Mouse (Mus musculus) retina, postnatal 1 day (tissue): ENCODE measurements around the gene Tnn.

Source experiments
- DNase-seq: peaks from one replicate; pipeline ENCODE4 v3.0.0-alpha.2; 2012

Gene Tnn

DNA sequence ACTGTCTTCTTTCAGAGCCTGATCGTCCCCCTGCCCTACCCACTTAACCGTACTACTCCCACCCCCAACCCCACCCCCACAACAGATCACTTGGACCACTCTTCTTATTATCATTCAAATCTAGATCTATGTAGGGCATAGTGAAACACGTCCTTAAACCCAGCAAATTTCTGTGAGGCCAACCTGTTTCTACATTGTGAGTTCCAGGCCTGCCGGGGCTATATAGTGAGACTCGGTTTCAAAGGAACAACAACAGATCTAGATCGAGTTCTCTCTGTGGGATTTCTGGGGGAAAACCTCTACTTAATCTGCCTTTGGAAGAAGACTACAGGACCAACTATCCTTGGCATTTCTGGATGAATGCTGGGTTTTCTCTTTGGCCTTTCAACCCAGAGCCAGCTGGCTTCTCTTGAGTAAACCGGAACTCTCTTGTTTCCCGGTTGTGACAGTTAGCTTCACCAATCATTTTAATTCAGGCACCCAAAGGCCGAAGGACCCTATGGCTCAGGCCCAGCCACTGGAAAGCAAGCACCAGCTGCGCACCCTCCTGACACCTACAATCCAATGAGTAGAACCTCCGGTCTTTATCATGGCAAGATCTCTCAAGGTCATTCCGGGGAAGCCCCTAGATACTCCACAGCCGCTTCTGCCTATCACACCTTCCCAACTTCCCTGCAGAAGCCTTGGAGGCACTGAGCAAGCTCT lies 110.0 kb downstream of the Tnn start:
- no peak for DNase-seq

DNA sequence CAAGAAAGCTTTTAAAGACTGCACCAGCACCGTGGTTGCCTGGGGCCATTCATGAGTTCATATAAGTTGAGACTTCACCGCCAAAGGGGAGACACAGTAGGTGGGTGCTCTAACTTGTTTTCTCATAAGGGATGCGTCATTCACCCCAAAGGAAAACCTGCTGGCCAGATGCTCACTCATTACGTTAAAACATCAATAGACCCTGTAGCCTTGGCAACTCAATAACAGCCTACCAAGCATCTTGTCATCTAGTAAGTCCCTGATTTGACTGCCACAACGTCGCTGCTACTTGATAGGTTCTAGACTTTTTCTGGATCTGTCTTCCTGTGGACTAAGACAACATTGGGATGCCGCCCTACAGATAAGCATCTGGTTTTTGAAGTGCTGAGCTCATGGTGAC lies 111.0 kb downstream of the Tnn start:
- no peak for DNase-seq

DNA sequence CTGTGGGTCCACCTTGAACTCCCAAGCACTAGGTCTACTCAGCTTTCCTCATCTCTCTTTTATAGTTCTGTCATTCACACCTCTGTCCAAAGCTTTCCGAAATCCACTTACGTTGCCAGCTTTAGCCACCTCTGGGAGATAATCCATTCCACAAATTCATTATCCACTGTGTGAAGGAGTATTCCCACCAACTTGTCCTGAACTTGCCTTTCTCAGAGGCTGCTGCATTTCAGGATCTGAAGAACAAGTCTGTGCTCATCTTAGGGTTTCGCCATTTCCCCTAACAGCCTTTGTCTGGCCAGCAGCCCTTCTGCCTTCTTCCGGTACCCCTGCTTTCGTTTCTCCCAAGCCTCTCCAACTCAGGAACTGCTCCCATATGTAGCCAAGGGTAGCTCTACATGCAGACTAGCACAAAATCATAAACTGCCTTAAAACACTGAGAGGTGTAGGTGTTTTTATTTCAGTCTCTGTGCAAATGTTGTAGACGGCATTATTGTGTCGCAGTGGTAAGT lies 112.1 kb downstream of the Tnn start:
- DNase-seq = no peak

DNA sequence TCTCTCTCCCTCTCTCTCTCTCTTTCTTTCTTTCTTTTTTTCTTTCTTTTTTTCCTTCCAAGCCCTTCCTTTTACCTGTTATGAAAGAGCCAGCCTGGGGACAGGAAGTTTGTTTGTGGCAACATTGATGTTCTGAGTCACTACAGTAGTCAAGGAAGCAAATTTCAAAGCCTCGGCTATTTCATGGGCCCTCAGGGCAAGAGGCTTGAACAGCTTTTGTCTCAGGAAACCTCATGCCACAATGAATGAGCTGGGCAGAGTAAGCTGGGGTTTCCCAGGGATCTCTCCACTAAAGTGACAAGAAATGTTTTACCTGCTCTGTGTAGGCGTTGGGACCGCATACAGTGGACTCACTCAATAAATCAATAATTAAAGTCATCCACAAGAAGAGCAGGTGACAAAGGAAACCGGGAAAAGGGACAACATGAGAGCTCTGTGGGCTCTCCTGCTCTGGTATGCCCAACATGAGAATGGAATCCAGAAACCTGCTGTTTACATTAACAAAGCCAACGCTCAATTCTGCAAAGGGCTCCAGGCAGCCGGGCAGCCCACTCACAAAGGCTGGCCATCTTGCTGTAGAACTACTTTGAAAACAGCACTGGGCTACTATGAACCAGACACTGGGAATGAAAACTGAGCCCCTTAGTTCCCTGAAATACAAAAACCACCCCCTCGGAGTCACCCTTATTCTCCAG lies 113.3 kb downstream of the Tnn start:
- DNase-seq = no peak

DNA sequence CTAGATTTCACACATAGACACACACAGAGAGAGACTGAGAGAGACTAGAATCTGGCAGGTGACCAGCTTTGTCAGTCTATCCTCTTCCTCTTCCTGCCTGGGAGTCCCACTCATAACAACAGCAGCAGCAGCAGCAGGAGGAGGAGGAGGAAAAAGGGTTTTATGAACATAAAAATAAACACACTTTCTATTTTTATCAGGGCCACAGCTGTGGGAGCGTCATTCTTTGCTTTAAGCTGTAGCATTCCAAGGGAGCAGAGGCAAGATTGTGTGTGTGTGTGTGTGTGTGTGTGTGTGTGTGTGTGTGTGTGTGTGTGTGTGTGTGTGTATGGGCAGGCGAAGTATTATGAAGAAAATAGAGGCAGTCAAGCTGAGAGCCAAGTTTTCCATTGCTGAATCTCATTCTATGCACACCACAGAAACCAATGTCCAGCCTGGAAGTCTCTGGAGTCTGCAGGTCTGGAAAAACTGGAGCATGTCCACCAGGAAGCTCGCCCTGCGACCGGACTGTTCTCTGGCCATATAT lies 116.3 kb downstream of the Tnn start:
- DNase-seq = no peak

DNA sequence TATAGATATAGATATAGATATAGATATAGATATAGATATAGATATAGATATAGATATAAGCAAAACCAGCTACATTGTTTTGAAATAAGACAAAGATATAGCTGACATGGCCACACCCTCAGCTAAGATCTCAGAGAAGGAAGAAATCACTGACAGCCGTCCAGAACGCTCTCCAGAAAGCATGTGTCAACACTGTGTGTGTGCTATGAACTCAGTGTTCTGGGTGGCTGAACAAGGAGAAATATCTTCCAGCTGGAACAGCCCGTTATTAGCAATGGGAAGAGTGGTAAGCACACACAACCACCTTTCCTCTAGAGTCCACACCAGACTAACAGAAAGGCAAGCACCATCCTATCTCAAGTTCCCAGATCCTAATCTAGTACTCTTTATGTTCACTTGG lies 117.8 kb downstream of the Tnn start:
- DNase-seq = no peak
